Mouse (Mus musculus) heart, postnatal 25 days (tissue): Measurements from ENCODE around the gene Zfp219. TPM values are rescaled to one million over a fixed set of nuclear protein-coding genes. Genes with fewer than 3 reads are reported as not detected.

ENCODE experiments used
- DNase-seq: peaks from one replicate; pipeline ENCODE4 v3.0.0; 2022; ENCODE audit warnings: low spot score
- intact Hi-C: fragments of 180-260 bp; cut with DNase I; formaldehyde crosslinking; loops from one replicate; pipeline ENCODE4 v1.15.1; 2025
- total RNA-seq, 2 experiments: library from RNA; stranded (reverse); gene quantifications; 2 replicates each; pipeline ENCODE4 v1.2.3; 2021

Zfp219 gene
- total RNA-seq, 2 experiments from 2014 or later = 24.8 to 29.0 TPM

- no peak for DNase-seq
- intact Hi-C loops = no loop called here
These were observed 41.3 kb downstream of the Zfp219 start for GRCm38 (mm10) chr14:51979252-51979651.

- intact Hi-C loops = no loop called here
- DNase-seq = no peak
These were observed 53.1 kb downstream of the Zfp219 start for GRCm38 (mm10) chr14:51967400-51967799.

GRCm38 (mm10) chr14:51960316-51960715 is 60.2 kb downstream of the Zfp219 start:
- intact Hi-C loops = no loop called here
- DNase-seq = no peak

Other genes starting within 250 kb of the Zfp219 start
- gene Ang4, start 247.1 kb downstream of the Zfp219 start, total RNA-seq = not detected
- gene AY358078, start 220.7 kb downstream of the Zfp219 start, total RNA-seq = not detected
- not detected for gene Ear6, start 167.0 kb downstream of the Zfp219 start, total RNA-seq
- gene Mettl17, start 135.9 kb downstream of the Zfp219 start, total RNA-seq = 10 to 100 TPM; 19.8 to 20.9 TPM
- gene Slc39a2, start 127.8 kb downstream of the Zfp219 start, total RNA-seq = under 1 TPM in 1 of 2 experiments, not detected in 1; 0.36 TPM
- 1,000 to 10,000 TPM; 1,299 to 1,387 TPM for gene Ndrg2, start 106.6 kb downstream of the Zfp219 start, total RNA-seq
- not detected for gene Tppp2, start 102.3 kb downstream of the Zfp219 start, total RNA-seq
- gene Rnase13, start 98.0 kb downstream of the Zfp219 start, total RNA-seq = not detected
- 10 to 100 TPM; 31.2 to 41.2 TPM for gene Arhgef40, start 36.0 kb downstream of the Zfp219 start, total RNA-seq
- gene Tmem253, start 5.1 kb downstream of the Zfp219 start, total RNA-seq = 1 to 10 TPM; 3.3 to 3.9 TPM
- not detected for gene Olfr221, start 21.7 kb upstream of the Zfp219 start, total RNA-seq
- 100 to 1,000 TPM; 132 to 147 TPM for gene Hnrnpc, start 83.3 kb upstream of the Zfp219 start, total RNA-seq
- not detected for gene Rpgrip1, start 90.0 kb upstream of the Zfp219 start, total RNA-seq
- gene Supt16, start 176.7 kb upstream of the Zfp219 start, total RNA-seq = 10 to 100 TPM; 22.1 to 23.3 TPM
- 10 to 100 TPM; 34.6 to 44.8 TPM for gene Chd8, start 237.0 kb upstream of the Zfp219 start, total RNA-seq